Mouse (Mus musculus) bone marrow, adult 2 months (tissue): ENCODE results near the gene Tmem79.

Experiments
- CTCF ChIP-seq: fragments of 200-500 bp; IDR thresholded peaks from 2 replicates; pipeline ENCODE4 v1.5.1; 2011; ENCODE audit warnings: low read length, control low read depth; ENCODE audit not compliant: control insufficient read depth, insufficient read depth
- POLR2A ChIP-seq: fragments of 200-500 bp; IDR thresholded peaks from 2 replicates; pipeline ENCODE4 v1.6.1; 2011; ENCODE audit warnings: low read depth, mild to moderate bottlenecking, control low read depth, low read length, borderline replicate concordance; ENCODE audit not compliant: control insufficient read depth

GRCm38 (mm10) chr3:88299172-88299571, 36.8 kb downstream of the Tmem79 start:
- no peak for TF ChIP-seq POLR2A
- TF ChIP-seq CTCF: no peak
